Mouse (Mus musculus): ENCODE results near the gene Atf2.

Atf2 gene

GRCm38 (mm10) chr2:73775683-73776310 lies 116.6 kb downstream of the Atf2 start:
- DNase-seq (ENCODE audit: low read depth, low spot score), result no peak

GRCm38 (mm10) chr2:73774786-73775682 lies 117.4 kb downstream of the Atf2 start, which contains the start of gene Chn1:
TSS of gene Chn1 (minus strand) at chr2:73775346.
- no peak for DNase-seq (ENCODE audit: low read depth, low spot score)

- DNase-seq (ENCODE audit: low read depth, low spot score), result no peak
These were observed 119.5 kb downstream of the Atf2 start for GRCm38 (mm10) chr2:73772945-73773344.

GRCm38 (mm10) chr2:73768669-73769068 lies 123.8 kb downstream of the Atf2 start:
- DNase-seq (ENCODE audit: low read depth, low spot score), result no peak
